Mouse (Mus musculus): ENCODE data around the gene Nectin2. TPM values are rescaled to one million over a fixed set of nuclear protein-coding genes. Genes with fewer than 3 reads are reported as not detected.
"Not testable (repeated sequence)": the region's sequence is repeated elsewhere in the genome, so short reads cannot be mapped to it uniquely, and the experiment has no call there.

Nectin2 gene
- total RNA-seq (2021) (10 to 100 TPM; 76.9 to 98.1 TPM), polyA plus RNA-seq (2012; rRNA removed) (138 and 165 TPM in 2 replicates)
- long read RNA-seq, transcript Nectin2-202 (6 exons, 1,955 nt) = major isoform, 66 of 116 reads
- long read RNA-seq, transcript Nectin2-201 (9 exons, 2,735 nt) = minor isoform, 38 of 116 reads
- long read RNA-seq, partial matches to known transcripts = 9 of 116 reads
- long read RNA-seq, other reads (novel, unspliced or antisense) = 3 of 116 reads

GRCm38 (mm10) chr7:19750217-19751069 is at the start of gene Nectin2:
TSS of gene Nectin2 (minus strand) at chr7:19750483.
- DNase-seq = peak; percentile 95

DNA sequence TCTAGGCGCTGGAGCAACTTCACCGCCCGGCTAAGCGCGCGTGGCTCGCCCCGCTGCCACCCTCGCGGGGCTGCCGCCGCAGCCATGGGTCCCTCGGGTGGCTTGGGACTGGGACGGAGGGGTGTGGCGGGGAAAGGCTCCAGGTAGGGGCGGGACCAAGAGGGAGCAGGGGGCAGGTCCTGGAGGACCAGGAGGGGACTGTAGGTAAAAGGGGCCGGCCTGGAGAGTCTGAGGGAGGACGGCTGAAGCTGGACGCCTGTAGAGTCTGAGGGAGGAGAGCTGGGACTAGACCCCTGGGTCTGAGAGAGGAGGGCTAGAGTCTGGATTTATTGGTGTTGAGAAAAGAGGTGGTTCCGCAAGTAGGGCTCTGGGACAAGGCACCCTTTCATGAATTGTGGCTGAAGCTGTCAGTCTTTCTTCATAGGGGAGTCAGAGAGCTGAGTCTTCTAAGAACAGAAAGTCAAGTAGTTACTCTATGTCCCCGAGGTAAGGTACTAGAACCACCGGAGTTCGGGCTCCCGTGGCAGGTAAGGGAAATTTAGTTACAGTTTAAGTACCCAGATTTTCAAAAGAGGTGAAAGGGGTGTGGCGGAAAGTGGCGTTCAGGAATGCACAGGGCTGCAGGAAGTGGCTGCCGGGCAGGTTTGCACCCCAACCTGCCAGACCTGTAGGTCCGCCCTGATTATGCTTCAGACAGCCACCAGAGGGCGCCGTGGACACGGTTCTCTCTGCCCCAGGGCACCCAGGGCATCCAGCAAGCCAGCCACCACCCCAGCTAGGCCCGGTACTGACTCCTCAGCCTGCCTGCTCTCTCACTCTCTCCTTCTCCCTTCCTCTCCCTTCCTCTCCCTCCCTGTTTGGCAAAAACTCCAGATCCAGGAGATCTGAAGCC is 46.7 kb upstream of the Nectin2 start, which contains the start of gene Cblc:
Gene Cblc, minus strand, starts transcription at position 113 of the 892 bp plus-strand sequence.
- peak; percentile 85 for DNase-seq

DNA sequence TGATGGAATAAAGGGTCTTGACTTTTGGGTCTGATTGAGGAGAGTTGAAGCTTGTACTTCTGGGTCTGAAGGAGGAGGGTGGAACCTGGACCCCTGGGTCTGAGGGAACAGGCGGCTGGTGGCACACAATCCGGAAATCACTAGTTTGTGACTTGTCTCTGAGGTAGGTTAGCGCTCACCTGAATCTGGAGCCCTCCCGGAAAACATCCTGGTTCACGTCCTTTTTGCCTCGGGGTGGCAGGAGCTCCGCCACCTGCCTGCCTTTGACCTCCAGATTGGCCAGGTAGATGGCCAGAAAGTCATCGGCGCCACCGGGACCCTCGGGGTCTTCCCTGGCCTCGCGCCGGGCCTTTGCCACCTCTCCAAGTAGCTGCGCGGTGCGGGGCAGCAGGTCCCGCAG is 46.0 kb upstream of the Nectin2 start:
- DNase-seq = no peak

DNA sequence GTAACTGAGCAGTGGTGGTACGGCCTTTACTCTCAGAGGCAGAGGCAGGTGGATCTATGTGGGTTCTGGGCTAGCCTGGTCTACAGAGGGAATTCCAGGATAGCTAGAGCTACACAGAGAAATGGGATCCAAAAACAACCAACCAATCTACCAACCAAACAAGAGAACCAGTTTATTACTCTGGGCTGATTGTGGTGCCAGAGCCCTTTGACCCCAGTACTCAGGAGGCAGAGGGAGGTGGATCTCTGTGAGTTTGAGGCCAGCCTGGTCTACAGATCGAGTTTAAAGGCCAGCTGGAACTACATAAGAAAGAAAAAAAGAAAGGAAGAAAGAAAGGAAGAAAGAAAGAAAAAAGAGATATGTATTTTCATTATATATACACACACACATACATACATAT is 45.0 kb upstream of the Nectin2 start:
- DNase-seq = no peak

DNA sequence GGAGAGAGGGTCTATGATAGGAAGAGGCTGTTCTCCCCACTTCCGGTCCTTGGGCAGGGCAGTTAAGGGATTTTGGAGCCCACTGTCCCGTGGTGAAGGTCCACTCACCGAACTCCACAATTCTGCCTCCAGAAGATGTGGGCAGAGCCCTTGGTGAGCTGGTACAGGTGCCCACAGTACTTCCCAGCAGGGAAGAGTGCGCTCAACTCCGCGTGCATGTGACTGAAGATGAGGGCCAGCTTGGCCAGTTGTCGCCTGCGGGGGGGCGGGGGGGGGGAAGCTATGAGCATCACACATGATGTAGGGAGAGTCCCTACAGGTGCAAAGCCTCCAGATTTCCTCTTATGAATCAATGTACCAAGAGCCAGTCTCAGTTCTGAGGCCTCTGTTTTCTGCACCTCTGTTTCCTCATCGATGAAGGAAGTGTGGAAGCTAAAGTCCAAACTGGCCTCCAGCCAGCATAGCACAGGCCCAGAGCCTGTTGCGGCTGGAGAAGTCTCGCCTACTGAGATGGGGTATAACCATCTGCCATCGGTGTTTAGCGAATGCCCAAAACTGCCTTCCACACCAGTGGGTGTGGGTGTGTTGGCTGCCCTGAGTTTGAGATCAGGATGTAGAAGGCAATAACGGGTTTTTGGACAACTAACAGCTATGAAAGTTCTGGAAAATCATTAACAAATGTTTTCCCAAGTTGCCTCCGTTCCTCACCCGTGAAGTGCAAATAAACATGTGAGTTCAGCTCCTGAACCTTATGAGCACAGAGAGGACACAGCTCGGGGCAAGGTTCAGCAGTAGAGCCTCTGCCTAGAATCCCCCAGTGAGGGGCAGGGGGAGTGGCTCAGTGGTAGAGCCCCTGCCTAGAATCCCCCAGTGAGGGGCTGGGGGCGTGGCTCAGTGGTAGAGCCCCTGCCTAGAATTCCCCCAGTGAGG is 42.7 kb upstream of the Nectin2 start:
- no peak for DNase-seq

DNA sequence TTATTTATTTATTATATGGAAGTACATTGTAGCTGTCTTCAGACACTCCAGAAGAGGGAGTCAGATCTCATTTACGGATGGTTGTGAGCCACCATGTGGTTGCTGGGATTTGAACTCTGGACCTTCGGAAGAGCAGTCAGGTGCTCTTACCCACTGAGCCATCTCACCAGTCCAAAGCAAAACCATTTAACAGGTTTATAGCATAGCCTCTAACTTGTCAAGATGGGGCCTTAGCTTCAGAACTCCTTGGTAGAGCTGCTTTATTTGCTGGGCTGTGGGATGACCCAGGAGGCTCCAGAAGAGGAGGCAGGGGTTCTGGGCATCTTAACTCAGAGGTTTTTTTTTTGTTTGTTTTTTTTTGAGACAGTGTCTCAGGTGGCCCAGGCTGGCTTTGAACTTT is 41.2 kb upstream of the Nectin2 start:
- not testable (repeated sequence) for DNase-seq

- DNase-seq = peak; percentile 92
Observed at GRCm38 (mm10) chr7:19789904-19790347, 39.6 kb upstream of the Nectin2 start.

GRCm38 (mm10) chr7:19785874-19786458 is 35.7 kb upstream of the Nectin2 start:
- DNase-seq = no peak

GRCm38 (mm10) chr7:19784764-19785535 is 34.7 kb upstream of the Nectin2 start:
- DNase-seq = no peak

DNA sequence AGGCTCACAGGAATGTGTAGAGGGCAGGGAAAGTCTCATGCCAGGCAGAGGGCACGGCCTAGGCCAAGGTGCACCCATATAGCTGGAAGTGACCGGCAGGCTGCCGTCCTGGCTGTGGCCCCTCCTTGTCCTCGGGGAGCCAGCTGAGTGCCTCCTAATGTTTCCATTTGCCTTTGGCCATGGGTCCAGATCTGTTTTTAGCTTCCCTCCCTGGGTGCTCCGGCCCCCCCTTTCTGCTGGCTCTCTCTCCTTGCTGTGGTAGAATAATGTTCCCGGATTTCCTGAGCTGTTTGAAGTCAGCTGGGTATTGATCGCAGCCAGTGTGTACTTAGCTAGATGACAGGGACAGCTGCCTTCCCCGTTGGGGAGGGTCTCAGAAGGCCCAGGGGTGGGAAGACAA is 33.3 kb upstream of the Nectin2 start:
- peak; percentile 53 for DNase-seq

GRCm38 (mm10) chr7:19782645-19783044 is 32.4 kb upstream of the Nectin2 start:
- no peak for DNase-seq

GRCm38 (mm10) chr7:19781741-19782140 is 31.5 kb upstream of the Nectin2 start:
- DNase-seq = no peak

GRCm38 (mm10) chr7:19779903-19780302 is 29.6 kb upstream of the Nectin2 start:
- no peak for DNase-seq

DNA sequence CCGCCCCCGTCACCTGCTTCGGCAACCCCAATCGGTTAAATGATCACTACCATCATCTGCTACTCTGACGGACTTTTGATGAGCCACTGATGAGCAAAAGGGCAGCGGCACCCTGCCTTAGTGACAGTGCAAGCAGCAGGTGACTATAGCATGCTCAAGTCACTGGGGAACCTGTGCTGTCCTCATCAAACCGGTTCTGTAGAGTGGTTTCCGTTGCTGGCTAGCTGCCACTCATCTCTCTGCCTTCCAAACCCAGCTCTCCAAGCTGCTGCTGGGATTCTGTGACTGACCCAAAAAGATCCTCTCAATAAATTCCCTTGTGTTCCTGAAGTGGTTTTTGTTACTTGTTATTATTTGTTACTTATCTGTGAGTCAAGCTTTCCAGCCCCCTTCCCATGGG is 28.4 kb upstream of the Nectin2 start:
- DNase-seq = no peak

GRCm38 (mm10) chr7:19777049-19777723 is 26.9 kb upstream of the Nectin2 start:
- no peak for DNase-seq

GRCm38 (mm10) chr7:19771682-19772081 is 21.4 kb upstream of the Nectin2 start:
- no peak for DNase-seq

GRCm38 (mm10) chr7:19770984-19771391 is 20.7 kb upstream of the Nectin2 start, which contains the start of gene Bcam:
TSS of gene Bcam (minus strand) at chr7:19771016.
- DNase-seq = peak; percentile 18

DNA sequence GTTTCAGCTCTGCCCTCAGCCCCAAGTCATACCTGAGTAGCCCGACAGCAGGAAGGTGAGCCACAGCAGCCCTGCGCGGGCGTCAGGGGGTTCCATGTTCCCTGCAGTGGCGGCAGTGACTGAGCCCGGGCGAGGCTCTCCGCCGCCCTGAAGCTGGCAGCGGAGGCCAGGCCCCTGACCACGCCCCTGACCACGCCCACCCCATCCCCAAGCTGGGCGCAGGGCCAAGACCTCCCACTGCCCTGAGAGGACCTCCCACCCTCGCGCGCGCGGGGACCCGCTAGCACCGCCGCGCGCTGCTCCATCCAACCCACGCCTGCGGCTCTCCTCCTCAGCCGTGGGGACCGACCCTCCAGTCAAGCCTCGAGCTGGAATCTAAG is 20.1 kb upstream of the Nectin2 start:
- peak; percentile 94 for DNase-seq
